Mouse (Mus musculus) brain, embryonic 18.5 days (tissue): ENCODE data around the gene Tm6sf1.
A peak's percentile ranks its signal among the peaks of the same experiment; 100 is the strongest.

ENCODE experiments used
- DNase-seq: peaks from one replicate; pipeline ENCODE4 v3.0.0-alpha.2; 2012; ENCODE audit warnings: low read depth, low spot score

Tm6sf1 gene

DNA sequence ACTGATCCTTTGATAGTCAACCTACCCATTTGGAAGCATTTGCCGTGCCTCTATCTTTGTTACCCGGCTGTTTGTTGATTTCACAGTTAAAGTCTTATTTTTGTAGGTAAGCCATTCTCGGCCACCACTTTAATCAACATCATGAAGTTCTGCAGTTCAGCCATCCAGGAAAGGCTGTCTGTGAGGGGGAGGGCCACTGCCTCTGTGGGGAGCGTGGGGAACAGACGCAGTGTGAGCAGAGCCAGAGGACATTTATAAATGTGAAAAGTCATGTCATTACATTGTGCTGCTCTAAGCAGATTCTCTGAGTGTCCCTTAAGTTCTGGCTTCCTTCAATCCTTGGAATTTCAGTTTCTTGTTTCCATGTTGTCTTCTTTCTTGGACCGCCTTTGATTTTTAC lies 8.6 kb upstream of the Tm6sf1 start:
- no peak for DNase-seq

DNA sequence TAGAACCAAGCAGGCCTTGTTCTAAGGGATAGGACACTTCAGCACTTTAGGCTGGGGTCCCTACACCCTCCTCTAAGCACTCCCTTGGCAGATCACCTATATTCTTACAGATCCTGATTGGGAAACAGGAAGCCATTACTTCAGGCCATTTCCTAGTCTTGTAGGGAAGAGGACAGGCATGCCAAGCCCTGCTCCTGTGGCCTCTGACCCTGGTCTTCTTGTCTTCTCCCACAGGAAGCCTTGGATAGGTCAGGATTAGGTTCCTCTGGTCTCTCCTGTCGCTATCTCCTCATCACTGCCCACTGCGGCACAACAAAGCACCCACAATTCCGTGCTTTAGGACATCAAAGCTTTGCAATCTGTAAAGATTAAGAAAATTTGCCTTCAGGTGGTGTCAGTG lies 7.1 kb upstream of the Tm6sf1 start:
- no peak for DNase-seq

DNA sequence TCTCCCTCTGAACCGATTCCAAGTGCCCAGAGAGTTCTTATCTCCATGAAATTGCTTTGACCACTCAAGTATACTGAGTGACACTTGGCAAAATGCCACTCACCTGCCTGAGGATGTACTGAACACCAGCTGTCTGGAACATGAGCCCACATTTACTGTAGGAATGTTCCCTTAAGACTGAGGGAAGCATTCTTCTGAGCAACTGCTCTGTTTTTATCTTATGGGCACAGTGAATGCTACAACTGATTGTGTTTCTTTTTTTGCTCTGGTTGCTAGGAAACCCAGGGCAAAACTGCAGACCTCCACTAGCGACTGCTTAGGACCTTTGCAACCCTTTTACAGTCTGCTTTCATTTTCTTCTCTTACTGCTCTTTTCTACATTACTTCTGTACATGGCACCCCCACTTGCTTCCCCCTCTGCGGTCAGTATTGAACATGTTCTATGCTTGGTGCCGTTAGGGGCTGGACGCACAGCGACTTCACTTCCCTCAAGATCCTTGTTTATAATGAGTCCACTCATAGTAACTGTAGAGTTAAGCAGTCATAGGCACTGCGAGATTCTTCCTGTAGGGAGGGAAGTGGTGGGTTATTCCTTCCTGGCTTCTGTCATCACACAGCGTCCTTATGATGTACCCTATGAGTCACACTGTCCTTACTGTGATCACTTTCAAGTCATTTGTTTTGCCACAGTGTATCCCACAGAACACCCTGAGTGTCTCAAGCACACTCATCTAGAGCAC lies 4.1 kb upstream of the Tm6sf1 start:
- no peak for DNase-seq

DNA sequence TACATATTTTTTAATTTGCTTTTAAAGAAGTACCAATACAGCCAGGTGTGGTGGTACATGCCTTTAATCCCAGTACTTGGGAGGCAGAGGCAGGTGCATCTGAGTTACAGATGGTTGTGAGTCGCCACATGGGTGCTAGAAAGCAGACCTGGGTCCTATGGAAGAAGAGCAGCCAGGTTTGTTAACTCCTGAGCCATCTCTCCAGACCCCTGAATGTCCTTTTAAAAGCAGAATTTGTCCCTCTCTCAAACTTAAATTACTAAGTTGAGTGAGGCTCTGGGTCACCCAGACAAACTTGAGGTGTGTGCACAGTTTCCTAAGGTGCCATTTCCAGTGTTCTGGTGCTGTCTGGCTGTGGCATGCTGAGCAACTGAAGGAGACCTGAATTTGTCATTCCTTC lies 3.1 kb upstream of the Tm6sf1 start, which contains the start of gene Gm10160:
Gm10160 (minus strand) TSS at position 101 of the 400 bp plus-strand sequence.
- DNase-seq, result no peak

DNA sequence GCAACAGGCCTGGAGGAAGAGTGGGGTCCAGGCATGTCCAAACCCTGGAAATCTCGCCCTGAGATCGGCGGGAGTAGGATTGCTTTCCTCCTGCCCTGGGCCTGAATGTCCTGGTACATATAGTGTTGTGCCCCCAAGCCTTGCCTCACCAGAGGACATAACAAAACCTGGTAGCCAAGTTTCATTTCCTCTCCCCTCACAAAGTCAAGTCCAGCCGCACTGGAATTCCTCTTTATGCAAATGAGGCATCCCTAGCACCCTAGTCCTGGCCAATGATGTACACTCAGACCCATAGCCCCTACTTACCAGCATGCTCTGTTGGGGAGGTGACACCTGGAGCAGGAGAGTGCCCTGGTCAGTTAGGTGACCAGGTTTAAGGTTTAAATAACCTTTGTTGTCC lies 2.6 kb upstream of the Tm6sf1 start:
- no peak for DNase-seq

DNA sequence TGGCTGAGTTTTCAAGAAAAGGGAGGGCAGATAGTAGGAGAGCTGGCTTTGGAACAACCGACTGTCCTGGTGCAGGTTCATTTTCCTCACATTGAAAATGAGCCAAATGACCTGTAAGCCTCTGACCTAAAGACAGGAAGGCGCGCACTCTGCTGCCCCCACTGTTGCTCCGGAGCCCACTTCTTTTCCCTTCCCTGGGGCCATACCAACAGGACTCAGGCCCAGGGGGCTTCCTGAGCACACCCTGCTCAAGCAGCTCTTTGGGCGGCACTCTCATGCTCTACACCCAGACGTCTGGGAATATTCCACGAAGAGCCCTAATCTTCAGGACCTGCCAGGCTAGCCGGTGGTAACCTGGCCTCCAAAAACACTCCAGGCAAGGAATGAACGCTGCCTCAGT lies 565 bp upstream of the Tm6sf1 start:
- no peak for DNase-seq

DNA sequence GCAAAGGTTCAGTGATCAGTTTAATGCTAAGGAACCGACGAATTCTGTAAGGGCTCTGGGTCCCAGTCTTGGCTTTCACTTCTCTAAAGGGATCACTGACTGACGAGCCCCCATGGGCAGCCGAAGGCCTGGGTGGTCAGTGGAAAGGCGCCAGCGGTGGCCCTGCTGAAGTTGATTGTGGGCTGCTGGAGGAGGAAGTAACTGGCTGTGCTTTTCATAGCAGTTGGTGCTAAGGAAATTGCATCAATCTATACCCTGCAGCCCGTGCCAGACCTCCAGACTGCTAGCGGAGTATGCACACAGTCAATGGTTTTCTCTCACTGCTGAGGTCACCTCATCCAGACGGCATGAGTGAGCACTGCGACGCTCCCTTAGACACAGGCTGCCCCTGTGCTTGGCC lies 1.3 kb downstream of the Tm6sf1 start:
- DNase-seq, result no peak

DNA sequence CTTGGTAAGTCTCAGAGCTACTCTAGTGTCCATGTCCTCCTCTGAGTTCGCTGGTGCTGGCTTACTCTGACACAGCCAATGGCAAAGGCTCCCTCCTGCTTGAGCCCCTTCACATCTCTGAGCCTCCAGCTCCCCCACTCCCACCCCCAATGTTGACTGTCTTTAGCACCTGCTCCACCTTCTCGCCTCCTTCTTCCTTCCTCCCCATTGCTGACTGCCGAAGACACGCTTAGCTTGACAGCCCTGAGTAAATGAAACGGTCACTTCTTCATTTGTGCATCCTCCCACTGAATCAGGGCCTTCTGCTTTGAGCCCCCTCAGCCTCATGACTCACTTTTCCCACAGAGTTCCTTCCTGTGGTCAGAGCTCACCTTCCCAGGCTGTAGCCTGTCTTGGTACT lies 2.2 kb downstream of the Tm6sf1 start:
- DNase-seq, result no peak

DNA sequence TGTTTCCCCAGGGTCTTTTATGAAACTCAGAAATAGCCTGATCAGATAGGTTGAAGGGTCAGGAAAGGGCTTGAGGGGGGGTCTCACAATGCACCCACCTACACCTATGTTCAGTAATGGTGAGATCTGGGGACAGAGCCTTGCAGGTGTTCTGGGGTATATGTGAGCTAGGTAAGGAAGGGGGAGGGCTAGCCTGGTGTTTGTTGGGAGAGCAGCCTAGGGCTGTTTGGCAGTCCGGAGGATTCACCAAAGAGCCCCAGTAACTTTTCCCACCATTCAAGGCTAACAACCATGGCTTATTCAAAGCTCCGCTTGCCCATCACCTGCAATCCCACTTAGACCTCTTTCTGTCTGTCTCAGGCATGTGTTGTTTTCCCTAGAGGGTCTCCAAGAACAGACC lies 2.7 kb downstream of the Tm6sf1 start:
- DNase-seq, result no peak

DNA sequence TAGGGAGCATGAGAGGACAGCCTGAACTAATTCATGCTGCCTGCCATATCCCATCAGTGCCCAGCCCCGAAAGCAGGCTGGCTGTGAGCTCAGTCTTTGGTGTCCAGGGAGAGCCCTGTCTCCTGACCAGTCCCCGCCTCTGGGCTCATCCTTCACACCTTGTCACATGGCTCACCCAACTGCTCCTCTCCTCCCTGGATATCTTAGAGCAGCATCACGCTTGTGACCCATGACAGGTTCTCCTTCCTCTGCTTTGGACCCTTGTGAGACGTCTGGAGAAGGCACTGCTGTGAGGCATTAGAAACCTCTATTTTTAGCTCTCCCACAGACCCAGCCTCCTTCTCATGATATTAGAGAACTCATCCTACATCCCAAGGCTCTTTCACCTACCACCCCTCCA lies 3.1 kb downstream of the Tm6sf1 start:
- no peak for DNase-seq

DNA sequence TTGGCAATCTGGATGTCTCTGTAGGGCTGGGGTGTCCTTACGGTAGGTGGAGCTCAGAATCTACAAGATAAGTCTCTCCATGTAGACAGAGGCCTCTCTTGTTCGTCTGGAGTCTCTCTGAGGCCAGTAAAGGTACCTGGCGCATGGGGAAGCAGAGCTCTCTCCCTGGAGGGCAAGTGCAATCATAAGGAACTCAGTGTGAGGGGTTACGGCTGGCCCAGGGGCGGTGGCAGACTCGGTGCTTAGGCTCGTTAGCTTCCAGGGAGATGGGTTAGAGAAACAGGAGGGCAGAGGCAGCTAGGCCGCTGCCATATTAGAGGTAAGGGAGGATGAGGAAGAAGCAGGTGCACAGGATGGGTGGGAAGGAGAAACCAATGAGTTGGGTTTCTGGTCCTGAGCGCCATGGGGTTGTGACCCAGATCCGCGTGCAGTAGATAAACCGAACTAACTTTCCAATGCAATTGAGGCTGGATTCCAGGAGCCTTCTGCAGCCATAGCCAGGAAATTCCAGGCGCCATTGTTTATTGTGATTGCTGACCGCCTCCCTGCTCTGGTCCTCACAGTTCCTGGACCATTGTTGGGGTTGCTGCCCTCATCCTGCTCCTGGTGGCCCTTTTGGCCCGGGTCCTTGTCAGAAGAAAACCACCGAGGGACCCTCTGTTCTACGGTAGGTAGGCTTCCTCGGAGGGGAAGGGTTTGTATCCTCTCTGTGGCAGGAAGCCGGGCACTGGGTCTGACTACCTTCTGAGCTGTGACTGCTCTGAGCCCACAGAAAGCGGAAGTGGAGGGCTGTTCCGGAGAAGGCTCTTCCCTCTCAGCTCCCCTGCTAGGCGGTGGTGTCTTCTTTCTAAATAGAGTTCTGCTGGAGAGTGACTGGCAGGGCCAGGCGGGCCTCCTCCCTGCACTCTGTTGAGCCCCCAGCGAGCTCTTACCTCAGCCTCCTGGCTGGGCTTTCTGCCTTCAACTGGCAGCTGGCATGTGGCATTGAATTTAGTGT lies 4.1 kb downstream of the Tm6sf1 start:
- no peak for DNase-seq

DNA sequence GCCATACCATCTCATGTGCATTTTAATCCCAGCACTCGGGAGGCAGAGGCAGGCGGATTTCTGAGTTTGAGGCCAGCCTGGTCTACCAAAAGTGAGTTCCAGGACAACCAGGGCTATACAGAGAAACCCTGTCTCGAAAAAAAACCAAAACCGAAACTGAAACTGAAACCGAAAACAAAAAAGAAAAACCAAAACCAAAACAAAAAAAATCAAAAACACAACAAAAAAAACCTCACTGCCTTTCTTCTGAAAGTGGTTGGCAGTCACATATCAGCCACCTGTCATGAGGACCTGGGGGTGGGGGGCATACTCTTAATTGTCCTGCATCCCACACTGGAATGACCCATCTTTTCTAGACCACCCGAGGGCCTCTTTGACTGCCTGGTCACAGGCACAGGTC lies 5.8 kb downstream of the Tm6sf1 start:
- DNase-seq, result no peak

DNA sequence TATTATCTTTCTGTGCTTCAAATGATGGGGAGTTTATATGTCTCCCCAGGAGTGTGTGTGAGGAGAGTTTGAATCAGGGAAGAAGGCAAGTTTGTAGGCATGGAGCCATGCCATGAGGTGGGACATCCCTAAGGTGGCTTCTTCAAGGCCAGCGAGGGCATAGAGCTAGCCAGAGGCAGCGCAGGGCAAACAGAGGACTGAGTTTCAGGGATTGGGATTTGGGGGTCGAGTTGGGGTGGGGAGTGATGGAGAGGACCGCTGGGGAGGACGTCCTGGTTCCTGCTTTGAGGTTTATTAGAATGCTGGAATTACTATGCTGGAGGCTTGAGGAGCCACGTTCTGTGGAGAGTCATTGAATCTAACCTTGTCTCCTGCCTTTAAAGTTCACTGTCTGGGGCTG lies 7.1 kb downstream of the Tm6sf1 start:
- no peak for DNase-seq

DNA sequence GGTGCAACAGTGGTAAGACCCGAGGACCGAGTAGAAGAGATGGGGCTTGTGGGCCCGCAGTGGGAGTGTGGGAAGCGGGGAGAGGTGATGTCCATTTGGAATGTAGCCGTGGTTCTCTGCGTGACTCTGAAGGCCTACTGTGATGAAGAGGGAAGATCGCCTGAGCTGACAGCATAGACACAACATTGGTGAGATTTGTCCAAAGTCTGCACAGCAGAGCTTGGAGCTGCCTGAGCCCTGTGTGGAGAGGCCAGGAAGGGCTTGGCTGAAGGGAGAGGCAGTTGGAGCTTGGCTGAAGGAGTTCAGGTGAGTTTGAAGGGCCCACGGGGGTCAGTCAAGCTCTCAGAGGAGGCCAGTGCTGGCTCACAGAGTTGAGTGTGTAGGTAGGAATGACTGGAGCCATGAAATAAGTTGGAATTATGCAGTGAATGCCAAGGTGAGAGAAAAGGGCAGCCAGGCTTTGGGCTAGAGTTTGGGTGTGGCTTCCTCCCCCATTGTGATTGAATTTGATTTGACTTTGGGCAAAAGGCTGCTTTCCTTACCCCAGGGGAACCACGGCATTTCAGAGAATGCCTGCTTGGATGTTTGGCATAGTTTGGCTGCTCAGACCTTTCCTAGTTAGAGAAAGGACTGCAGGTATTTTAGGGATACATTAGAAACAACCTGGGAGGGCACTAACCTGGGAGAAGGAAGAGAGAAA lies 8.6 kb downstream of the Tm6sf1 start:
- no peak for DNase-seq

DNA sequence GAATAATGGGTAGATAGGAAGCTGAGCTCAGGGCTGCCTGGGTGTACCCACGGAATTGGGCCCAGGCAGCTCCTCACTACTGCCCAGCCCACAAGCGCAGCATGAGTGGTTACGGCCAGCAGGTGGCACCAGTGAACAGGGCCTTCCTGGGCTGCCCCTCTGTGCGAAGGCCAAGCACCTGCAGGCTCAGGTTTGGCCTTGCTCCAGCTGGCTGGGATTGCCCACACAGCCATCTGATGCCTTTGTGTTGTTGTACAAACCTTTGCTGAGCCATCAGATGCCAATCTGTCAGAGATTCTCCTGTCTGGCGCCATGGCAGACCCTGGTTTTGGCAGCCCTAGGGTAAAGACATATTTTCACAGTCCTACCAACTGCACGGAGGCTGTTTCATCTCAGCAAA lies 9.4 kb downstream of the Tm6sf1 start:
- peak; percentile 40 for DNase-seq

DNA sequence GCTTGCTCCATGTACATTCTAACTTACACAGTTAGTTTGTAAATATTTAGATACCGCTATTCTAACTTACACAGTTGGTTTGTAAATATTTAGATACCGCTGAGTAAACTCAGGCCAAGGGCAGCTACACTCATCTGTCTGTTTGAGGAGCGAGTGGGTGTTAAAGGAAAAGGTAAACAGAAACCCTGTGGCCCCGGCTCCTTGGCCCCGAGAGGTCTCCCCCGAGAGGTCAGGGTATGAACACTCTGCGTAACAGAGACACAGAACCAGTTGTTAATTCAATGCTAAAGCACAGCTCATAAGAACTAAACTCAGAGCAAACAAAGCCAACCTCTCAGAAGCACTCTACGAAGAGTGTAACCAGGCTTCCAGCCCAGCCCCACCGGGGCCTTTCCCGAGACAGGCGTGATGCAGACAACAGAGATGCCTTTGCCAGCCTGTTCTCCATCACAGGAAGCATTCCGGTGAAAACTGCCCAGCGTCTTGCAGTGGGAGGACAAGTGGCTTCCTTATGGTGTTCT lies 13.8 kb downstream of the Tm6sf1 start:
- no peak for DNase-seq

DNA sequence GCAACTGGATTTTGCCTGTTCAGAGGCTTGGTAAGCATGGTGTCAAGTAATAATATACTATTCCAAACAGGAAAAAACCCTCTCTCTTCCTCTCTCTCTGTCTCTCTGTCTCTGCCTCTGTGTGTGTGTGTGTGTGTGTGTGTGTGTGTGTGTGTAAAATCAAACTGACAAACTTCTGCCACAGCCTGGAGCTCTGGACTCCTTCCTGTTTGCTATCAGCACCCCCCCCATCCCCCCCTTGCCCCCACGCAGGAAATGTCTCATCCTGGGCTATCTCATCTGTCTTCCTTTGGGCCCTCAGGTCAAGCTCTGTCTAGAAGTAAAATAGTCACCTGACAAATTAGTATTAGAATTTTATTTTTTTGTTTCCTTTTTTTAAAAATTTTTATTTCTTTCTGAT lies 15.0 kb downstream of the Tm6sf1 start:
- no peak for DNase-seq

DNA sequence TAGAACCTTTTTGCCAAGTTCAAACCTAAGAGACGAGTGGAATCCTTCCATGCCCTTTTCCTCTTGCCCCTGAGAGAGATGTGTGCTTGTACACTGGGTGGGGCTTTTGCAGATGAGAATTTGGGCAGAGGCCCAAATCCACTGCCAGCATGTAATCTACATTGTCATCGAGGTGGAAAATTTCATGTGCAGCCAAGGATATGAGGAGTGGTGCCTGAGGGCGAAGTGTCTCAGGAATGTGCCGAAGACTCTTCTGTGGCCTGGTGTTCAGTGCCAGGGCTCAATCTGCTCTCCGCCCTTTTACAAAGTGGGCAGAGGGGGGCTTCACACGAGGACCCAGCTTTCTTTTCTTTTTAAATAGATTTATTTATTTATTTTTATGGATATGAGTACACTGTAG lies 15.8 kb downstream of the Tm6sf1 start:
- DNase-seq, result no peak

DNA sequence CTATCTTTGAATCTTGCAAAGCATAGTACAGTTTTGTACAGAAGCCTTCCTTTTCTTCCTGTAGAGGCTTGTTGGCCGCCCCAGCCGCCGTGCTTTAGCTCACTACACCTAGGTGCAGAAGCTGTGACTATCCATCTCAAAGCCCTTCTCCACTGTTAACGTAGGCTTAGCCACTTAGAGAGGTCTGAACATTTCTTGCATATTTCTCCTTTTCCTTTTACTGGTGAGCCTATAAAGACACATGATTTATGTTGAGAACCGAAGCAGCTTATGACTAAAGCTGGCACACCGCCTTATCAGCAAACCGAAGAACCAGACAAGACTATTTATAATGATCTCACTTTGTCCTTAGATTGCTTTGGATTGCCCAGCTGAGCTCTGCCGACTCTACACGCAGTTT lies 16.6 kb downstream of the Tm6sf1 start:
- no peak for DNase-seq

DNA sequence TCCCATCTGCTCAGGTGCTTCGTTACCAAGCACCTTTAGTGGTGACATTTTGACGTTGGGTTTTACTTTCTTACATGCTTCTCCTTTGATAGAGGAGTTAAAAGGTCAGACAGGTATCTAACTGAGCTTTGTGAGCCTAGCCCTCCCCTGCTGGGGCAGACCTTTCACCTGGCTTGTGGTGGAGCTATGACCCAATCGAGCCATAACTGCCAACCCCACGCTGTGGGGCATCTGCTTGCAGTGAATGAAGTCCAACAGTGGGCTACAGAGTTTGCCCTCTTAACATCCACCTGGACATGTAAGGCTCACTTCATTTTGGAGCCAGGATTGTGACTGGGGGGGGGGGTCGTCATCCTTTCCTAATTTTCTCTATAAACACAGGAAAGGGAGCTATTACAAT lies 21.5 kb downstream of the Tm6sf1 start:
- DNase-seq, result no peak

DNA sequence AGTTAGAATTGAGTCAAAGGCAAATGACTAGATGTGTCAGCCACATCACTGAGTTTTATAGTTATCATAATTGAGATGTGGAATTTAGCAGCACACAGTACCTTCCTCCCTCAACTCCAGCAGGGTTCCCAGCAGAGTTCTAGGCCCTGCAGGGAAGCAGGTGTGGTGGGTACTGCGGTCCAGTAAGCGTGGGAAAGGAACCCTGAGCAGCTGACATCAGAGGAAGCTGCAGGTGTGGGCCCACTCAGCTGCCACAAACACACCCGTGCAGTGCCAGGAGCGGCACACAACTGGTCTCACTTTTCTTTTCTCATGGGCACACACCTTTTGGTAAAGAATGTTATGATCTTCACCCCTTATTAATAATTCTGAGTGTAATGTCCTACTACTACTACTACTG lies 22.0 kb downstream of the Tm6sf1 start:
- no peak for DNase-seq

DNA sequence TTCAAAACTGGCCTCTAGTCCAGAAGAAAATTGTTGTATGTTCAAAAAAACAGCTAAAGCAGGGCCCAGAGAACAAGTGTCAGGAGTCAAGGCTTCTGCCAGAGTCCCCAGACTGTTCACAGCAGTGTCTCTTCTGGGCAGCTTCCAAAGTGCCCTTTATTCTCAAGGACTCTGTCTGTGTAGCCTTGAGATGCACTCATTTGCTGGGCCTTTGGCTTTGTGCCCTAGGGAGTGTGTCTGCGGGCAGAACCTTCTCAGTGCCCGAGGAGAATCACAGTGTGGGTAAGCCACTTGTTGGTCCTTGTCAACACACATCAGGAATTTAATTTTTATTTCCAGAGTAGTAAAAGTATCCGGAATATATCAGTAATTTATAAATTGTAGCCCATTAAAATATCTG lies 22.8 kb downstream of the Tm6sf1 start:
- DNase-seq, result no peak
